Mouse (Mus musculus): ENCODE data around the gene Aldh3b3.

Aldh3b3 gene

DNA sequence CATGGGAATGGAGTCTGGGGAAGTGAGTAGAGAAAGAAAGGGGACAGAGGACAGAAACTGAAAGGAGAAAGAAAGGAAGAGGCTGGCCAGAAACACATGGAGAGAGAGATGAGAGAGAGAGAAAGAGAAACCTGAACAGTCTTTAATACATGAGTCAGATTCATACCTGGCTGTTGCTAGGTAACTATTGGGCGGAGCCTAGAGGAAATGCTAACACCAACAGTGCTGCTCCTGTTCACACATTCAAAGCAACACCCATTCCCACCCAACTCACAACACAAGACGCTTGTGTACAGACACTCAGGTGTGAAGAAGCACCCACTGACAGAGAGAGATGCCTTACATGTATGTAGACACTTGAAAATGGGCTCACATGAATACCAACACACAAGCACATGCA is 17.4 kb downstream of the Aldh3b3 start:
- no peak for DNase-seq

DNA sequence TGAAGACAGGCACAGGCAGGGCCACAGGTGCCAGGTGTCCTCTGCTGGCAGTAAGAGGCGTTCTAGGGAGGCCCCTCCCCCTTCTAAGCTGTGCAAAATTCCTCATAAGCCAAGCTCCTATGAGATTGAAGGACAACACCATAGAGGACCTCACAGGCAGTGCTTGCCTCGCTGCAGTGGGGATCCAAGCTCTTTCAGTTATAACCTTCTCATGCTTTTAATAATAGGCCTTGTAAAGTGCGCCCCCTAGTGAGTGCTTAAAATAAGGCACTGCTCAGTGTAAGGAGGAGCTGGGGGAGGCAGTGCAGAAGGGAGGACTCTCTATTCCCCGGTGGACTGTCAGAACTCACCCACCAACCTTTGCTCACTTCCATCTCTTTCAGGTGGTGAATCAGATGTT is 21.9 kb downstream of the Aldh3b3 start:
- peak; percentile 91 for DNase-seq

DNA sequence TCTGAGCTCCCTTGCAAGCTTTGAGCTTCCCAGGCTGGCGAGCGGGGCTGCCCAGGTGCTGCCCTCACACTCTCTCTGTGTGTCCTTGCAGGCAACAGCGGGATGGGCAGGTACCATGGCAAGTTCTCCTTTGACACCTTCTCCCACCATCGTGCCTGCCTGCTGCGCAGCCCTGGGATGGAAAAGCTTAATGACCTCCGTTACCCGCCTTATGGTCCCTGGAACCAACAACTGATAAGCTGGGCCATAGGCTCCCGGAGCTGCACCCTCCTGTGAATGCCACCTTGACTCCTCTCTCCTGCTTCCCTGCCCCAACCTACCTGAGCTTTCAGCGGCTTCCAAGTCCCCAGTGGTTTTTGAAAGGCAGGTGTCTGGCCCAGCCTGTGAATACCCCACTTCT is 22.5 kb downstream of the Aldh3b3 start:
- DNase-seq = no peak

DNA sequence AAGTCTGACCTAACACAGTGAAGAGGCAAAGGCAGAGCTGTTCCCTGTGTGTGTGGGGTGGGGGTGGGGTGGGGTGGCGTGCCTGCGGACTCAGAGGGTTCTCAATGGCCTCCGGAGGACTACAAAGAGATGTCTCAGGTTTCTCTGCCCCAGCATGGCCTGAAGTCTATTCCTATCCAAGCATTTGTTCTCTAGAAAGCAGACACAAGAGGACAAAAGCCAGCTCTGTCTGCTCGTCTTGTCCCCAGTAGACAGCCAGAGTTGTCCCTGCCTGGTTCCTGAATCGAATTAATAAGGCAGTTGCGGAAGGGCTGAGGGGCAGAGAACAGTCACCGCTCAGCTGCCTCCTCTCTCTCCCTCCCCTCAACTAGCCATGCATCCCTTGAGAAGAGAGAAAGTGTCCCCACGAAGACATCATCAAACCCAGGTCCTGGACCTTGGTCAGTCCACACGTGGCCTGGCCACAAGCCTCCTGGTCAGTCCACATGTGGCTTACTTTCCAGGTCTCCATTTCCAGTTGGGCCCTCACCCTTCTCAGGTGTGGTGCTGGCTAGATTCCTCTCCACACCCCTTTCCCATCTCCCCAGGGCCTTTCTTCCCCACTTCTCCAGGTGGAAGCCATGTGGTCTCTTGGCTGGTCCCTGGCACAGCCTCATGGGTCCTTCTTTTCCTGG is 25.2 kb downstream of the Aldh3b3 start:
- DNase-seq = no peak

DNA sequence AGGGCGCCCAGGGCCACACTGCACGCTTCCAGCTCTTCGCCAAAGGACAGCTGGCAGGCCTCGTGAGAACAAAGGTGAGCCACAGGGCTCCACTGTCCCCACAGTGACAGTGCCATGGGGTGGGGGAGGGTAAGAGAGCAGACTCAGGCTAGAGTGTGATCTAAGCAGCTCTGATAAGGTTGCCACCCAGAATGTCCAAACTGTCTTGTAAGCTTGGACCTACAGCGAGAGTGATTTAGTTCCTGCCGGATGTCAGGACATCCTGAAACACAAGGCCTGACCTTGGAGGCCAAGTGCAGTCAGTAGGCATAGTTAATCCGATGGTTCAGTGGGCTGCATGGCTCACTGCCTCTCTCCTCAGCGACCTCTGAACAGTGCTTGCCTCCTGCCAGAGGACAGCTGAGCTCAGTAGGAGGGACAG is 26.8 kb downstream of the Aldh3b3 start:
- no peak for DNase-seq

DNA sequence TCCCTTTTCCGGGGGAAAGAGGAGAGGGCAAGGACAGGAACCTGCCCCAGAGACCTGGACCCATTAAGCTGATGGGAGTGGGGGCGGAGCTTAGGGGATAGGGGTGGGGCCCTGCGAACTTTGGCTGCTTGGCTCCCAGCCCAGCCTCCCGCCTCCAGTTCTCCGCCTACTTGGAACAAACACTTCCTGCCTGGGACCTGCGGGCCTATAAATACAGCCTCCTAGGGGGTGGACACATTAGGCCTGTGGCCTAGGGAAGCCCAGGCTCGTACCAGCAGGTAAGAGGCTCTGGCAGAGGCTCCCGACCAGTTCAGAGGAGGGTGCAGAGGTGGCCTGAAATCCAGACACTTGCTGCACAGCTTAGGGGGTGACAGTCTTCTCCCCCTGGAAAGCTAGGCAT is 27.9 kb downstream of the Aldh3b3 start, which contains the start of gene Acy3:
Acy3 (plus strand) TSS at position 237 of the 400 bp plus-strand sequence.
- DNase-seq = no peak

DNA sequence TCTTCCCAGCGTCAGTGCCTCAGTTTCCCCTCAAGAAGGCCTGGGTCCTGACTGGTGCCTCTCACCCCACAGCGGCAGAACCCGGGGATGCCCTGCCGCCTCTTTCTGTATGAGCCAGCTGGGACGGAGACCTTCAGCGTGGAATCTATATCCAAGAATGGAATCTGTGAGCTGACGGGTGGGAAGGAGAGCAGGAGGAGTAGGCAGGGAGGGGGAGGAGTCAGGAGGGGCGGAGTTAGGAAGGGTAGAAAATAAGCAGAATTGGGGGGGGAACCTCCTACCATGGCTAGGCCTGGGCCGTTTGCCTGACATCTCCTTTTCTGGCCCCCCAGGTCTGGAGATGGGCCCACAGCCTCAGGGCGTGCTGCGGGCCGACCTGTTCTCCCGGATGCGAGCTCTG is 29.6 kb downstream of the Aldh3b3 start:
- DNase-seq = no peak

DNA sequence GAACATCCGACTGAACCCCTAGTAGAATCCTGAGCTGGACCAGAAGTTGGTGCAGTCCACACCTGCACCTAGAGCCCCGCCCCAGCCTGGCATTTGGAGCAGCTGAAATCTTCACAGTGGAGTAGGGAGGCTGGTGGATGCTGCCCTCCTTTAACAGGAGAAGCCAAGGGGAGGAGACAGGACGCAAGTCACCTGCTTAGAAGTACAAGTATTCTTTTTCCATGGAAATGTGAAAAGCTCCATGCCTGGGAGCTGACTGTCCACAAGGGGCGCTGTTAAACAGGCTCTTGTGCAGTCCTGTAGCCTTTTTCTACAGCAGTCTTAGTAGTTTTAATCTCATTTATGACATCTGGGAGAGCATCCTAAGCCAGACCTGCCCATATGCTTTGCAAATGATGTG is 30.3 kb downstream of the Aldh3b3 start:
- no peak for DNase-seq

DNA sequence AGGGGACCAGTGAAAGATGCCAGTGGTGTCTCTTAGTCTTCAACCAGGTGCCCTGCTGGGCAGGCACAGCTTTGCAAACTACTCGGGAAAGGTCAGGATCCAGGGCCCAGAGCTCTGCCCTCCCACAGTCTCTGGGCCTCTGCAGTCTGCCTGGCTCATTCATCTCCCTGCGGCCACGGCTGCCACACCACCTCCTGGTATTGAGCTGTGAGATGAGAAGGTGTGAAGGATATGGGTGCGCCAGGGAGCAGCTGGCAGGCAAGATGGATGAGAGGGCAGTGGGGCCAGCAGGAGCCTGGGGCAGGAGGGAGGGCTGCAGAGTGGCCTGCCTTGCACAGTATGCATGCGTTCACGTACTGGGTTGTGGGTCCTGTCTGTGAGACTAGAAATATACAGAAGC is 32.4 kb downstream of the Aldh3b3 start:
- no peak for DNase-seq

DNA sequence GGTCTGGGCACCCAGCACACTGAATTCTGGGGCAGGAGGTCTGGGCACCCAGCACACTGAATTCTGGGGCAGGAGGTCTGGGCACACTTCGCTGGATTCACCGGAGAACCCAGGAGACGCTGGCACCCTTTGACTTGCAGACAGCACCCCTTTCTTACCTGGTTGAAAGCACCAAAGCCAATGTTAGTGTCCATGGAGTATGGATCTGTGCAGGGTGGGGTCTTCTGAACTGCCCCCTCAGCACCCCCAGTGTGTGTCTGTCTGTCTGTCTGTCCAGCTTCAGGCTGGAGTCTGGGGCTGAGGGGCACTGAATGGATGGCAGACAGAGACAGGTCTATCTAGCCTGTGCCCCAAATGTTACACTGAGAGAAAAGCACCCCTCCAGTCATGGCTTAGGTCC is 33.1 kb downstream of the Aldh3b3 start:
- DNase-seq = no peak

DNA sequence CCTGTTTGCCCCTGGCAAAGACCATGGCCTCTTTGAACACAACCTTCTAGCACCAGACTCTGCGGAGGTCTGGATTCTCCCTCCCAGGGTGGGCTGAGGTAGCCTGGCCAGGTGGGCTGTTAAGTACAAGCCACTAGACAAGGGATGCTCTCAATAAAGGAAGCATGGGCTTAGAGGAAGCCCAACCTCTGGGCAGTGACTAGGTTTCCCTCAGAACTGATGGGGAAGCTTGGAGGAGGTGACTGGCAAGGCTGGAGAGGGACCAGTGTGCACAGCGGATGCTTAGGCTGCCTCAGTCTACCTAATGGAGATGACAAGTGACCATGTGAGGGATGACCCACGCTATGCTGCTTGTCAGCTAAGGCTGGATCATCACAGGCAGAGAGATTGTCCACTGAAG is 33.5 kb downstream of the Aldh3b3 start:
- DNase-seq = no peak

DNA sequence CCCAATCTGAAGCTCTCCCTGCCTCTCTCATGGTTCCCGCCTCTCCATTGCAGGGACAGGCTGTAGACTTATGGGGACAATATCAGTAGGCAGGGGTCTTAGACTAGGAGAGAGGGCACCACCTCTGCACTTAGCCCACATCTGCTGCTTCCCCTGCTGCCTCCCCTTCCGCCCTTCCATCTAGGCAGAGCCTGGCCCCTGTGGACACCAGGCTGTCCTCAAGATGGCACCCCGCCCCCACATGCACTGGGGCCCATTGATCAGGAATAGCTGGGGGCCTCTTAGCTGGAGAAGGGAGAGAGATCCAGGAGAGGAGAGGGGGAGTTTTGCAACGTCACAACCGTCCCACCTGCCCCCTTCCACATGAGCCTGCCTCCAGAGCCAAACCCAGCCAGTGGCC is 34.0 kb downstream of the Aldh3b3 start, which contains the start of gene Tbx10:
Tbx10 (plus strand) TSS at position 337 of the 400 bp plus-strand sequence.
- no peak for DNase-seq

DNA sequence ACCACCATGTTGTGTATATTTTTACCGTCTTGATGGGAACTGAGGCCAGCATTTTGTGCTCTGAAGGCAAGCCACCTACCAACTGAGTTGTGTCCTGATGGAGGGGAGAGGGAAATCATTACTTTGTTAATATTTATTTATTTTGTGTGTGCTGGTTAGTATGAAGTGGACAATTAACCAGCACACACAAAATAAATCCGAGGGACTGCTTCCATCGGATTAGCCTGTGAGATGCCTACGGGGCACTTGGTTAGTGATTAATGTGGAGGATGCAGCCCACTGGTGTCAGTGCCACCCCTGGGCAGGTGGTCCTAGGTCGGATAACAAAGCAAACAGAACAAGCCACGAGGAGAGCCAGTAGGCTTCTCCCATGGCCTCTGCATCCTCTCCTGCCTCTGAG is 36.5 kb downstream of the Aldh3b3 start:
- DNase-seq = no peak

DNA sequence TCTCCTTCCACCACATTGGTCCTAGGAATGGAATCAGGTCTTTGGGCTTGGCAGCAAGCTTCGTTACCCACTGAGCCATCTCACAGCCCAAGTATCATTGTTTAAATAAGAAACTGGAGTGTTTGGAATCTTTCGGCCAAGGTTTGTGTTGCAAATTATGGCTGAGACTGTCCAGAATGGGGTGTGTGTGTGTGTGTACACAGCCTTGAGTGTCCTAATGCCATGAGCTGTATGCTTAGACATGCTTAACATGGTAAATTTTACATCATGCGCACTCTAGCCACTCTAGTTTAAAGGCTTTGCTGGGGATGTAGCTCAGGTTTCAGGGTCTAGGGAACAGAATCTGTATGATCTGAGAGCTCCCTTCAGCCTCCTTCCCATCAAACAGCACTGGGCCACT is 37.1 kb downstream of the Aldh3b3 start:
- DNase-seq = no peak

DNA sequence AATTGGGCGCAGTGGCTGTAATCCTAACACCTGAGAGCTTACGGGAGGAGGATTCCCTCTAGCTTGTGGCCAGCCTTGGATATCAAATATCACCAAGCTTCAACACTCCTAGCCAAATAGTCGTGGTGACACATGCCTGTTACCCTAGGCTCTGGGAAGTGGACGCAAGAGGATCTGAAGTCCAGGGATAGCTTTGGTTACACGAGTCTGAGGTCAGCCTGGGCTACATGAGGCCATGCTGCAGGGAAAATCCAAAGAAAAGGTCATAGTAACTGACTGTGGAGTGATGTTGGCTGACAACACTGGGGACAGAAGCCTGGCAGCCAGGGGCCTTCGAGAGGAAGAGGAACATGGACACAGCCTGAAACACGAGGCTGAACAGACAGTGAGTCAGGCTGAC is 37.7 kb downstream of the Aldh3b3 start:
- no peak for DNase-seq

DNA sequence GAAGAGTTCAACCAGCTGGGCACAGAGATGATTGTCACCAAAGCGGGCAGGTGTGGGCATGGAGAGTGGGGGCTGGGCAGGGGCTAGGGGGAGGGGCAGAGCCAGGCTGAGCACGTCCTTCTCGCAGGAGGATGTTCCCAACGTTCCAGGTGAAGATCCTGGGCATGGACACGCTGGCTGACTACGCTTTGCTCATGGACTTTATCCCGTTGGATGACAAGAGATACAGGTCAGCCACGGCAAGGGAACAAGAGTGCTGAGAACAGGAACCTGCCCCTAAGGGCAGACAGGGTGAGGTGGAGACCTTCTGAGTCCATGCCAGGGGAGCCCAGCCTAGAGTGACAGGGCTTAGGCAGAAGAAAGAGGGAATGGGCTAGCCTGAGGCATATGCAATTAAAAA is 38.3 kb downstream of the Aldh3b3 start:
- no peak for DNase-seq

DNA sequence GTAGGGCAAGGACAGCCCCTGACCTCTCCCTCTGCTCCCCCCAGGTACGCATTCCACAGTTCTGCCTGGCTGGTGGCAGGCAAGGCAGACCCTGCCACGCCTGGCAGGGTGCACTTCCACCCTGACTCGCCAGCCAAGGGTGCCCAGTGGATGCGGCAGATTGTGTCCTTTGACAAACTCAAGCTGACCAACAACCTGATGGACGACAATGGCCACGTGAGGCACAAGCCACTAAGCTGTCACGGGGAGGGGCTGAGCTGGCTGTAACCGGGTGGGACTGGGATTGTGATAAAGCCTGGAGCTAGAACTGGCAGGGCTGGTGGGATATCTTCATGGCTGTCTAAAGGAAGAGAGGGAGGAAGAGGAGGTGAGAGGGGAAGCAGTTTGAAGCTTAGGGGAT is 38.8 kb downstream of the Aldh3b3 start:
- DNase-seq = no peak

DNA sequence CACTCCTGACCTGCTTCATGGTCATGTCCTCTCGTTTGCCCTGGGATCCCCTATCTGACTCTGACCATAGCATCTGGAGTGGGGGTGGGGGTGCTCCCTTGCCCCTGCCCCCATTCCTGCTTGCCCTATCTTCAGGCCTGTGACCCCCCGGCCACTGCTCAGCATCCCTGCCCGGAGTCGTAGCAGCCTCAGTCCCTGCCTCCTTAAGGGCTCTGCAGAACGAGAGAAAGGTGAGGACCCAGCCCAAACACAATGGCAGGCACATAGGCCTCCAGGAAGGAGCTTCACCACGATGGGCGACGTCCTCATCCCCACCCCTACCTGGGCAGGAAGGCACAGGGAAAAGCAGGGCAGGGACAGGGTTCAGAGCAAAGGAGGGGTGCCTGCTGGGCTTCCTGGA is 39.9 kb downstream of the Aldh3b3 start:
- peak; percentile 35 for DNase-seq

DNA sequence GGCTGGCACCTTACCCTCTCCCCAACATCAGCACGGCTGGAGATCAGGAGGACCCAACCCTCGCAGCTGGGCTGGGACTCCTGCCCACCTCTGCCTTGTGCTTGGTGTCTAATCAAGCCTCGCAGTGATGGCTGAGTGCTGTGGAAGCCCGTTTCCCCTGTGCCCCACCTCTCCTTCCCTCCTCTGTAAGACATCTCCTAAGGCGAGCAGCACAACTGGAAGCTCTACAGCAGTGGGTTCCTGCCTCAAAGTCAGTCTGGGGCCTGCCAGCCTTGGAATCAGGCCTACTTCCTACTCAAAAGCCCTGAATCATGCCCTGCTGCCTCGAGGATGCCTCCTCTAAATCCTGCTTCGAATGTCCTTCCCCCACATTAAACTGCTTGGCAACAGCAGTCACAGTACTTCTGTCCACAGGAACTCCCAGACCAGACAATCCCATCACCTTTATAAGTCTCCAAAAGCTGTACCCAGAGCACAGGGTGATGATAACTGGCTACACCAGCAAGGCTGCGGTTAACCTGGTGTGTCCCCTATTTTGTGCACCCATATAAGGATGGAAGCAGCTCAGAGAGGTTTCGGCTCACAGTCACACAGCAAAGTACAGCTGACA is 40.8 kb downstream of the Aldh3b3 start:
- DNase-seq = peak; percentile 54

DNA sequence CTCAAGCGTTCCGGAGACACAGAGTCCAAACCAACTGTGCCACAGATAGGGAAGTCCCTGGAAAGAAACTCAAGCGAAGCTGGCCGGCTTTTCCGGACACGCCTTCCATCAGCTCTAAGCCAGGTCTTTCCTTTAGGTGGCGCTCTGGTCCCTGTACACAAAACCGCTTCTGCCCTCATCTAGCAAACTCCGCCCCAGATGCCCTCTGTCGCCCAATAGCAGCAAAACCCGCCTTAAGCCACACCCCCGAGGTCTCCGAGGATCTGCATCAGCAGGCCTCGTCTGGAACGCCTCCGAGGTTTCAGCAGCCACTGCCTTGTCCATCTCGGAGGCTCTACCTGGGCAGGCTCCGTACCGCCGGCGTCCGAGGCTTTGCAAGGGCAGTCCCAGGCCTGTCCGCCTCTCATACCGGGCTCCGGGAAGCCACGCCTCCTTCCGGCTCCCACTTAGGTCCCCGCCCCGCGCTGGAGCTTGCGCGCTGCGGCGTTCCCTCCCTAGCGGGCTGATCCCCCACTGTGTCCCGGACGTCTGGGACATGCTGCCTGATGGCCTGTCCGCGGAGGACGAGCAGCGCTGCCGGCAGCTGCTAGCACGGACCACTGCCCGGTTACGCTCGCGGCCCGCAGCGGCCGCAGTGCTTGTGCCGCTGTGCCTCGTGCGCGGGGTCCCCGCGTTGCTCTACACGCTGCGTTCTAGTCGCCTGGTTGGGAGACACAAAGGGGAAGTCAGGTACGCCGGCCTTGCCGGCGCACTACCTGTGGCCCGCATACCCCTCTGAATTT is 41.9 kb downstream of the Aldh3b3 start, which contains the start of the genes Nudt8 and Gm49405:
Nudt8 (plus strand) TSS at position 462 of the 782 bp plus-strand sequence.
Gm49405 (plus strand) TSS at position 508 of the 782 bp plus-strand sequence.
- peak; percentile 99 for DNase-seq

DNA sequence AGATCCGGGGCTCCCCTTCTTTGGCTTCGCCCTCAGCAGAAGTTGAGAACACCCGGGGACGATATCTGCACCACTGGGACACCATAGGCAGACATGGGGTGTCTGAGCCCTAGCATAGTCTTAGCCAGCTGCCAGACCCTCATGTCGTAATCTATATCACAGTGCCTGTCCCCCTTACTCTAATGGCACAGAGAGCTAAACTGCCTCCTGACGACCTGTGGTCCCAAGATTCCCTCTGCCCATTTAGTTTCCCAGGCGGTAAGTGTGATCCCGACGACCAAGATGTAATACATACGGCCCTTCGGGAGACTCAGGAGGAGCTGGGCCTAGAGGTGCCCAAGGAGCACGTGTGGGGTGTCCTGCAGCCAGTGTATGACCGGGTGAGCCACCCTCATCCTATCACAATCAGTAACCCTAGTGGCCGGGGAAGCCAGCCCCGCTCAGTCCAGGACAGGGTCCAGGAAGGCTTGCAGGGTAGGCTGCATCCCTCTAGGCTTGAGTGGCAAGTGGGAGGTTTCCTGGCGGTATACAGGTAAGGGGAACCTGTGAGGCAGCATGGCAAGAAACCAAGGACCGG is 42.6 kb downstream of the Aldh3b3 start:
- peak; percentile 56 for DNase-seq

DNA sequence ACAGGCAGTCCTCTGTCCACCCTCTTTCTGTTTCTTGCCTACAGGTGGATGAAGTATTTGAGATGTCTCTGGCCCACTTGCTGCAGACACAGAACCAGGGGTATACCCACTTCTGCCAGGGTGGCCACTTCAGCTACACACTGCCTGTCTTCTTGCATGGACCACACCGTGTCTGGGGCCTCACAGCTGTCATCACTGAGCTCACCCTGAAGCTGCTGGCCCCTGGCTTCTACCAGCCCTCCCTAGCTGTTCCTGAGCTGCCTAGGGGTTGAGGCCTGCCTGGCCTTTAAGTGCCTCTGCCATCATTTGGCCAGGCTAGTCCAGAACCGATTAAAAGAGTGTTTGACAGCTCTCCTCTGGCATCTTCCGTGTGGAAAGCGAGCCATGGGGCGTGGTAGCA is 43.3 kb downstream of the Aldh3b3 start:
- no peak for DNase-seq

DNA sequence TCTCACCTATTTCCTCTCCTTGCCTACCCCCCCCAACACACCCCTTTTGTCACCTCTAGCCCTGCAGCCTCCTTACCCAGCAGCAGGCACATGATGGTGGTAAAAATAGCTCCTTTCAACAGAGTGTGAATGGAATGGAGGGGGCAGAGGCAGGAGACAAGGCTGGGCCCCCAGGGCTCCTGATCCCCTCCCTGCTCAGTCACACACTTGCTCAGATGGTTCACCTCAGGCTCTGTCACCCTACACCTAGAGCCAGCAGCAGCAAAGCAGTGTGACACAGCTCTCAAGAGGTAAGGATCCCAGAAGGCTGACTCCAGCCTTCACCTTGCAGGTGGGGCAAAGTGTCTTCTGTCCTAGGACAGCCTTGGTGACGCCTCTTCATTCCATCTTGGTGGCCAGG is 44.7 kb downstream of the Aldh3b3 start, which contains the start of gene Doc2g:
Doc2g (plus strand) TSS at position 202 of the 400 bp plus-strand sequence.
- no peak for DNase-seq

All from cerebellum, adult 9-10 months (tissue).